Mouse (Mus musculus): Measurements from ENCODE around the gene Pcx.

- TF ChIP-seq CTCF (IDR thresholded peaks at IDR 0.05) (no peak), POLR2A (IDR thresholded peaks at IDR 0.05; ENCODE audit: insufficient read depth, low read depth, low read length) (no peak), EP300 (IDR thresholded peaks at IDR 0.05; ENCODE audit: insufficient read depth, low read depth, low read length) (no peak)
These were observed 12.0 kb upstream of the Pcx start, which contains the start of gene 2010003K11Rik for GRCm38 (mm10) chr19:4498062-4498933.

Measured in heart, adult 2 months (tissue).